Mouse (Mus musculus): Measurements from ENCODE around the gene Hivep2.
A peak's percentile ranks its signal among the peaks of the same experiment; 100 is the strongest.

Gene Hivep2

DNA sequence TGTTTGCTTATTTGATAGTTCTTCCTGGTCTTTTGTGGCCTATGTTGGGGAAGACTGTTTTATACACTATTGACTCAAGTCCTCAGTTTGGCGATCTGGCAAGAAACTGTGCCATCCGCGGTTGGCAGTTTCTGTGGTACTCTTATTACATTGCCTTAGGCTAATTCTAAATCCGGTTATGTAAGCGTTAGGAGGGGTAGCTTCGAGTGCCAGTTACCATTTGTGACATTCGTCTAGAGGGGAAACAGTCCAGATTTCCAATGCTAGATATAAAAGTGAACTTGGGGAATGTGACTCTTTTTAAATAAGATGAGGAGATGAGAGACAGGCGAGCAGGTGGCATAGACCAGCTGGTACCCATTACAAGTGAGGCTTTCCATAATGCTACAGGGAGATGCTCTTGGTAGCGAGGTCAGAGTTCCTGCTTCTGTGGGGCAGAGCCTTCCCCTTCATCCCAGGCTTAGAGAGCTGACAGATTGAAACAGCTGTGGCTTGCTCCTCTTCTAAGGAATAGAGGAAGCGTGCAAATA is 83.1 kb downstream of the Hivep2 start:
- no peak for DNase-seq (ENCODE audit: low spot score in 2 of 2)

DNA sequence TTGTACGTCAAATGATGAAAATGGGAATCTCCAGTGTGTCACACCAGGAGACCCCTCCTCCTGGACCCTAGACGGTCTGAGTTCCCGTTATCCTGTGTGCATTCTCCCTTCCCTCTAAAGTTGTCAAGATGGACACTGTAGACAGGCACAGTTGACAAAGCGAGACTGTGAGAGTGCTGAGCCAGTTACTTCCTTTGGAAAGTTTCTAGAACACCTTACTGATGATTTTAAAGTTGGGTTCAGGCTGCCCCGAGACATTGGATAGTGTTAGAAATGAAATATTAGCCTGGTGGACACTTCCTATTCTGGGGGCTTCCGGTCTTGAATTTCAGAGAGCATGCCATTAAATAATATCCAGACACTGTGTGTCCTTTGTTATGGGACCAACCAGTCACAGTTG is 83.8 kb downstream of the Hivep2 start:
- DNase-seq (ENCODE audit: low spot score in 2 of 2), result no peak

DNA sequence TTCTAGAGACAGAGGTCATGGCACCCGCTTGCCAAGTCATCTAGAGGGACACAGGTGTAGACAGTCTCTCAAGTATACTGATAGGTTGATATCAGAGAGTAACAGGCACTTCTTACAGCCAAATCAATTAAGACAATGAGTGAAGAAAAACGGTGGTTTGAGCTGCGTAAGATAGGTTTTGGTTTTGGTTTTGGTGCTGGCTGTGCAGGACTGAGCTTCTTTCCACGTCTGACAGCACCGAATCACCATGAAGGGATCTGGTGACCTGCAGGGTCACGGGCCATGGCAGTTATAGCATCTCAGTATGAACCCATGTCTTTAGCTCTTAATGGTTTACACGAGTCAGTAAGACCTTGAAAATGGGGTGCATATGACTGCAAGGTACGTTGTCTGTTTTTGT is 84.7 kb downstream of the Hivep2 start:
- DNase-seq (ENCODE audit: low spot score in 2 of 2), result no peak

DNA sequence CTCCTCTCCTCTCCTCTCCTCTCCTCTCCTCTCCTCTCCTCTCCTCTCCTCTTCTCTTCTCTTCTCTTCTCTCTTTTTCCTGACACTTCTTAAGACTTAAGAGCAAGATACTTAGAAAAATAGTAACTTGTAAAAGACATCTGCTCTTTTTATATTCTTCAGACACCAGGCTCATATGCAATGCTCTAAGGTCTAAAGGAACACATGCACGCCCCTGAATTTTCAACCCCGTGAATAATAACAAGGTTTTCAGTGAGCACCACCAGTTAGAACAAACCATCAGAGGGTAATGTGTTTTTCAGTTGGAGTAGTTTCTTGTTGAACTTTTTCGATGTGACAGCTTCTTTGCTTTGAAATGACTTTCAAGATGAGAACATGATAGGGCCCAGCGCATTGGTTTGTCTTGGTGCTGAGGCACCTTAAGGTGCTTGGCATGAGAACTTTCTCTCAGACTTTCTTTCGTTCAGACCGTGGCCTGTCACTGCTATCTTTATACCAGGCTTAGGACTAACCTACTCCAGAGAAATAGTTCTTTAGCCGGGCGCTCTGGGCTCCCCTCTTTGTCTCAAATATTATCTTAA is 86.3 kb downstream of the Hivep2 start:
- DNase-seq (ENCODE audit: low spot score in 2 of 2), result no peak

DNA sequence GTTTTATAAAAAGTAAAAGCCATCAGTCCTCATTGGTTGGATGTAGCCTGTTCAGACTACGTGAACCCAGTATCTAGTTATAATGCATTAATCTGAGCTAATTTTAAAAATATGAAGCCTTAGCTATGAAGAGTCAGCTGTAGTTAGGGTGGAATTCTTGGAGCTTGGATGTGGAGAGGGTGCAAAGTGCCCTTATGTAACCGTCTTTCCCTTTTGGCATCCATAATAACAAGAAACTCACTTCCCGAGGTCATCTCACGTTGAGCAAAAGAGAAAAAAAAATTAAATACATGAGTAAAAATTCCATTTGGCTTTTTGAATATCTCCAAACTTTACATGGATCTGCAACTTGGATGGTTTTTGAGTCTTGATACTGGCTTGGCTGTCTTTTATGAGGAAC is 89.0 kb downstream of the Hivep2 start:
- no peak for DNase-seq (ENCODE audit: low spot score in 2 of 2)

DNA sequence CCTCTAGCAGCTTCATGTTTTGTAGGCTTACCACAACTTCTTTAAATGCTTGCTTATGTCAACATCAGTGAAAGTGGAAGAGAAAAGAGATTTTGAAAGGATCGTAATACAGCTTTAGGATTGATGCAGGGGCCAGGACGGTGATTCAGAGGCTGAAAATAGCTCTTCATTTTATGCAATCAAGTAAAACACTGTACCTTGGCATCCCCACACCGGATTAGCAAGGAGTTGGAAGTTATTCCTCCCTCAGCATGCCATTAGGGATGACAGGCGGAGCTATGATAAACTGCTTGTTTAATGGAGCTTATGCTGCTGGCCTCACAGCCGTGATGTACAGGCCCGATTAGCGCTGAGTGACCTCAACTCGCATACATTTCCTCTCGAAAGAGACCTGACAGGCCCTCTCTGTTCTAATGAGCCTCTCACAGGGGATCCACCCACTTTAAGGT is 89.7 kb downstream of the Hivep2 start:
- no peak for DNase-seq (ENCODE audit: low spot score in 2 of 2)

DNA sequence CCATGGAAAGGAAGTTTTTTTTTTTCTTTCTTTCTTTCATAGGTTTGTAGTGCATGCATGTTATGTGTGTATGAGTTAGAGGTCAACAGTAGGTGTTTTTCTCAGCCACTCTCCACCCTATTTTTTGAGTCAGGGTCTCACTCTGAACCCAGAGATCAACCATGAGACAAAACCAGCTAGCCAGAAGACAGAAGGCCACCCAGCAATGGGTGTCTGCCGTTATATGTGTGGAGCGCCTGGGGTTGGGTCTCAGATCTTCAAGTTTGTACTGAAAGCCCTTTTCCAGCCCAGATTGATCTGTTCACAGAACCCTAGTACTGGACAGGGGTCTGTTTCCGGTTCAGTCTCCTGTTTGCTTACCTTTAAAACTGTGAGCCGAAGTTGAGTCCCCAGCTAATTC is 90.2 kb downstream of the Hivep2 start:
- DNase-seq (ENCODE audit: low spot score in 2 of 2), result no peak

DNA sequence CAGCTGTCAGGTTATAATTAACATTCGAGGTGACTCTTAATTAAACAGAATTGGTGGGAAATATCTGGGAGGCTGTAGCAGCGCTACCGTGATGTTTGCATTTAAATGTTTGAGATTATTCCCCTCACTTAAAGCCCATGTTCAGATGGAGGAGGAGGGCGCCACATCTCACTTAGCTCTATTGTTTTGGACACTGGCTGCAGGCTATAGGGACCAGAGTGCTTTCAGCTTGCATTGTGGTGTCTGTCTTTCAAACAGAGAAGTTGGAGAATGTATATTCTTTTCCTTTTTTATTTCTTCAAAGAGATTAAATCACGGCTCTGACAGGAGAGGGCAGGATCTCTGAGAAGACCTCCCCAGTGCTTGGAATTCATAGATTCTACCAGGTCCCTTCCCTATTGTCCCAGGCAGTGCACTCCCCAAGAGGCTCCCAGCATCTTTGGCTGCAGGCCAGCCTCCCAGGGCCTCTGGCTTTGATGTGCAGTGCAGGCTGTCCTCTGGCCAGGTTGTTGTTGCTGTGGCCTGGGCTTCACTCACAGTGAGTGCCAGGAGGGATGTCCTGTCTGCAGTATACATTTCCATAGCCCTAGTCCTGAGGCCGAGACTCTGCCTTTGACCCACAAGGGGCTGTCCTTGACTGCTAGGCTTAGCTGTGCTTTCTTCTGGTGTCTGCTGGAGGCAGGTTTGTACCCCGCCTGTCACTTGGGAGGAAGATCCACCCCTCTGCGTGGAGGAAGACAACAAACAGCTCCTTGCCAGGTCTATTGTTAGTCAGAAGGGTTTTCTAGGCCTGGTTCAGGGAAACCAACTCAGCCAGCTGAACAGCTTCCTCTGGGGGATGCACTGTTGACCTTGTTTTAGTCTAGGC is 90.9 kb downstream of the Hivep2 start:
- DNase-seq (ENCODE audit: low spot score in 2 of 2), result peak in 1 of 2 experiments; percentile 64

DNA sequence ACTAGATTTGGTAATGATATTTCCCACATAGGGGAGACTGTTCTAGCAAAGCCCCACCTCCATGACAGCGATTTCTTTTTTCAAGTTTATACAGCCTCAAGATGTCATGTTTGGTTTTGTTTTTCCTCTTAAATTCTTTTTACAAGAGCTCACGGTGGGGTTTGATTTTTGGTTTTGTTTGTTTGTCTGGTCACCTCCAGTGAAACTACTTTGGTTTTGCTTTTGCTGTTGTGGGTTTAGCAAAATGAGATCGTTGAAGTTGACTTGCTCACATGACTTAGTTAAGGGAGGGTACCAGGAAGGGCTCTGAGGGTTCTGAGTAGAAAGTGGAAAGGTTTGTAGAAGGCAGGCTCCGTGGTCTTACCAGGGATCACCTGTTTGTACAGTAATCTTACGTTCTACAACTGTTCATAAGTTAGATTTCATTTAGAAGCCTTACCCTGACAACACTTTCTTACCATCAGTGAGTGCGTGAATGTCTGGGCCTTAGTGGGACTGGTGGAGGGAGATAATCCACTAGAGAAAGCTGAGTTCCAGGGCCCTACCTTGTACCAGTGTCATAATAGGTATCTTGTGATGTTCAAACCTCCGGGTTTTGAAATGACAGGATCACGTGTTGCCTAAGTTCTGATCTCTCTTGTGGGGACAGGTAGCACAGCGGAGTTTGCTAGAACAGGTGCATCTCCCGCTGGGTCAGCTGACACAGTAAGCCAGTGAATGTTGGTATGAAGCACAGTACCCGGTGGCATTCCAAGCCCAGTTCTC is 92.1 kb downstream of the Hivep2 start:
- DNase-seq (ENCODE audit: low spot score in 2 of 2), result no peak

DNA sequence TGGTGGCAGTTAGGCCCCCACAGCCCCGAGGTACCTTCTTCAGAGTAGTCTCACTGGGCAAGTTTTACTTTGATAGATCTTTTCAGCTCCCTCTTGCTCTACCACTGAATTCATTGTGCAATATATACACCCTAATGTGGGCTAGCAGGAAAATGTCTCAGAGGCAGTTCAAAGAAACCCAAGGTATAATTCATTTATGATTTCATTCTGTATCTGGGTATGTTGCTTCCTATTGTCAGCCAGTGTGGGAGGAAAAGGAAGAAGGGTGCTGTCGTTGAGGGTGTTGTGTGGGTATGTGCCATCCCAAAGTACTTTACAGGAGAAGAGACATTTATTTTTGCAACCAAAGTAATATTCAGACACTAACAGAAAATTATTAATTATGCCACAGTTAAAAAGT is 92.9 kb downstream of the Hivep2 start:
- DNase-seq (ENCODE audit: low spot score in 2 of 2), result no peak

DNA sequence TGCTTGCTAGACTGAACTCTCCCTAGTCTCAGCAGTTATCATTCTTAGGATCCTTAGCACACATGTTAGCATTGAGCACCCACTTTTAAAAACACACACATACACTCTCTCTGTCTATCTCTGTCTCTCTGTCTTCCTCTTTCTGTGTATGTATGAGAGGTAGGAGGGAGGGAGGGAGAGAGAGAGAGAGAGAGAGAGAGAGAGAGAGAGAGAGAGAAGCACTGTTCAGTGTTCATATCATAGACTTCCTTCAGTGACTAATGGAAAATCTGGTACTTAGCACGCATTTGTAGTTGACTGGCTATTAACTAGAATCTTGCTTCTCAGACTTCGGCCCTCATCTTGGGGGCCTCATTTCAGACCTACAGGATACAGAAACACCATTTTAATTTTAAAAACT is 93.7 kb downstream of the Hivep2 start:
- DNase-seq (ENCODE audit: low spot score in 2 of 2), result no peak

DNA sequence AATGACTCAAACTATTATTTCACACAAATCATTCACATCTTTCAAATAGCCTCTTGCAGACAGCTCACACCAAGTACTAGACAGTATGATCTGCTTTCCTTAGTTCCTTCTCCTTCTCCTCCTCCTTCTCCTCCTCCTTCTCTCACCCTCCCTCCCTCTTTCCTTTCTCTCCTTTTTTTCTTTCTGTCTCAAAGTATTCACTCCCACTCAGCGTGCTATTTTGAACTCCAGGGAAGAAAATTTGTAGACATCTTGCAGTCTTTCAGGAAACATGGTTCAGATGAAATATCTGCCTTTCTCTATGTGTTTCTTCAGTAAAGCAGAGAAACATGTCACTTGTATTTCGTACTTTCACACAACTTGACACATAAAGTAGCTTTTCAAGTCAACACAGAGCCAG is 94.4 kb downstream of the Hivep2 start:
- no peak for DNase-seq (ENCODE audit: low spot score in 2 of 2)

DNA sequence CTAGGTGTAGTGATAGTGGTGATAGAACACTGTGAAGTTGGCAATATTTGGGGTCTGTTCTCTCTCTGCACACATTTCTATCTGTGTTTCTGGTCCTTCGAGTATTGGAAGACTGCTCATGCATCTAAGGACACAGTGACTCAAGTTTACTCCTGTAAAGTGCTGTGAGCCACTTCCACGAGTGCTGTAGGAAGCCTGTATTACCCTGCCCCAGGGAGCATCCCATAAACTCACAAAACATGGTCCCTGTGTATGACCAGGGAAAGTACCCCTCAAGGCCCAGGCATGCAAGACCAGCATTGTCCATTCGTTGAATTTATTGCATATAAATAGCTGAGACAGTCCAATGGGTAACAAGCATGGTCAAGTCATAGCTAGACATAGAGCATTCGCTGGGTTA is 97.4 kb downstream of the Hivep2 start:
- no peak for DNase-seq (ENCODE audit: low spot score in 2 of 2)

DNA sequence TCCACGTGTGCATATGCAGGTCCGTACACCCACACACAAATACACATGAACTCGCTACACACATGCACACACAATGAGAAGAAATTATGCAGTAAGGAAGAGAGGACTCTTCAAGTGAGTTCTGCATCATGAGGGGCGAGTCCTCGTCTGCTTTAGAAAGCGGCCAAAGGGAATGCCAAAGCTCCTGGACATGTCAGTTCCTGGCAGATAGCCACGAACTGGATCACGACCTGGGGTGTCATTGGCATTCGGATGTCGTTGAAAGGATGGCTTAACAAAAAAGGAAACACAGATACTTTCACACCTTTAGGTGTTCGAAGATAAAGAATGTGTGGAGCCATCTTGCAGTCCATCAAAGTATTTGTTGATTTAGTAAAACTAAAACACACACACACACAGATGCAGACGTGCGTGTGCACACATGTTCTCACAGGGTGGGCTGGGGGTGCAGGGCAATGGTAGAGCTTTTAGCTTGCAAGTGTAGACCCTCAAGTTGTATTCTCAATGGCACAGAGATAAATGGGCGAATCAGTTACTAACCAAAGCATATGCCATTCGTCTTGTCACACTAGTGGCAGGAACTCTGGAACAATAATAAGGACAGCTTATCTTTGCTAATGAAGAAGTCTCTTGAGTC is 99.0 kb downstream of the Hivep2 start:
- no peak for DNase-seq (ENCODE audit: low spot score in 2 of 2)

DNA sequence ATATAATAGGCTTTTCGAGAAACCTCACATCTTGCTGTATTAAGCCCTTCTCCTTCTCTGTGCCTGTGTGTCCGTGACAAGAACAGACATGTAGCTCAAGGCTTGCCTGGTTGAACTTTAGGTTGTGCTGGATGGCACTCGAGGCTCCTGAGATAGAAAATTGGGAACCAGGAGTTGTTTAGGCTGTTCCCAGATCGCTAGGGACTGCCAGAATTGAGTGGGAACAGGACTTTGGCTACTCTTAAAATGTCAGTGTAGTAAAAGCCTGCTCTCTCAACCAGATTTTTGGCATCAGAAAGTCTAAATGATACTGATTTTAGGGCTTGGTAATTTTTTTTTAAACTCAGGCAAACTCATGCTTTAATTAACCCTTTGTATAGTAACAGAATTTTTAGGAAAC is 101.9 kb downstream of the Hivep2 start:
- no peak for DNase-seq (ENCODE audit: low spot score in 2 of 2)

DNA sequence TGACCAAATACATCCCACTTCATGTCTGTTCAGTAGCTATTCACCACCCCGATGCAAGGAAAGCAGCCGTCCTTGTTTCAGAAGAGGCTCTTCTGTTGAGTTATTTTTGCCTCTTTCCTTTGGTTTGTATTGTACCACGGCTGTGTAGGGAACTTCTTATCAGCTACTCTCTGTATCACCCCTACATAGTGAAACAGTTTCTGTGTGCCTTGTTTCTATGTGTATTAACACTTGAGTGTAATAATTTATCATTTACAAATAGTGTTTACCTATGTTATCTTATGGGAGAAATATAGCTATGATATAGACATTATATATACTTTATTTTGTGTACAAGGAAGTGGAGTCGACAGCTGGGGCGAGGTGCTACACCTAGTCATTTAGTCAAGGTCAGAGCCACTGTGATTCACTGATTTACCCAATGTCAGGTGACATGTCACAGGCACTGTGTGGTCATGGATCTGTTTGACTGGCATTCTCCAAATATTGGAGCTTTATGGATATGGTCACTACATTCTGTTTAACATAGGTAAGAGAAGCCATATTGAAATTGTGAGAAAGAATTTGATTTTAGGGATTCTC is 104.7 kb downstream of the Hivep2 start:
- no peak for DNase-seq (ENCODE audit: low spot score in 2 of 2)

DNA sequence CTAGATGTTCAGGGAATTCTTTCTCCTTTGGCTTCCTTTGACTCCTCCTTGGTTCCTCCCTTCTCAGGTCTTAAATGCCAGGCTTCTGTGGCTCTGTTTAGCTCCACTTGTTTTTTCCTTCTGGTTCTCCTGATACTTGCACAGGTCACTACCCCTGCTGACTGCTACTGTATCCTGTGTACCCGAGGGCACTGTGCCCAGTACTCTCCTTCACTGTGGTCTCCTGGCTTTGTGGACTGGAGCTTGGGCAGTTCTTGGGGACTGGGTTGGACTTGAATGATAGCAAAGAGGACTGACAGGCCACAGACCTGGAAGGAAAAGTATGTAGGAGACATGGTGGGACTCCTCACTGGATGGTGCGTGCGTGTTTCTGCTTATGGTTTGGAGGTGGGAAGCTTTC is 106.6 kb downstream of the Hivep2 start:
- no peak for DNase-seq (ENCODE audit: low spot score in 2 of 2)

DNA sequence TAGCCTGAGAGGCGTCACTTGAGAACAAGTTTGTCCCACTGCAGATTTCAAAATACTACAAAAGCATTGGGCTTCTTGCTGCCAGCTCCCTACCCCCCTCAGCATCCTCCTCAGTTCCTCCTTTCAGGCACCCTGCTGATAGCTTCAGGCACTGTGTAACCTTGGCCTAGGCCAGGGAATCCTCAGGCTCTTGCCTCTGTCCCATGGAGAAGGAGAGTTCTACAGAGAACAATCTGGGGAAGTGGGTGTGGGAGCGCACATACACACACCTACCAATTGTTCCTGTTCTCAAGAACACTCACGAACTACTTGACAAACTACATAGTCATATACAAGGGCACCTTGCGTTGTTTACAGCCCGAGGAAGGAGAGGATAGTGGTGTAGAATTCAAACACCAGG is 109.9 kb downstream of the Hivep2 start:
- no peak for DNase-seq (ENCODE audit: low spot score in 2 of 2)

DNA sequence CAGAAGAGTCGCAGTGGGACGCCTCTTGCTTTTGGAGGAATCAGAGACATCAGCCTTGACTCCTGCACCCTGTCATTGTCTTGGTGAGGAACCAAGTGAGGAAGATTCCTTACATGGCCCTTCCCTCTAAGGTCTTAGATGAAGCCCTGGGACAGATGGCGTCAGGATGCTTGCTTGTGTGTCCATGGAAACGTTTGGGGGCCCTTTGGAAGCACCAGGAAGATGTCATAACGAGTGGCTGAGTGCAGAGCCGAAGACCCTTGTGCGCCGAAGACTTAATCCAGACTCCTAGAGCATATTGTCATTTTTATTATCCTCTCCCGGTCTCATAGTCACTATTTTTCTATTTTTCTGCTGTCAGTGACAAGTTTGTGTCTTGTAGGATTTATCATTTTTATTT is 111.0 kb downstream of the Hivep2 start:
- no peak for DNase-seq (ENCODE audit: low spot score in 2 of 2)

DNA sequence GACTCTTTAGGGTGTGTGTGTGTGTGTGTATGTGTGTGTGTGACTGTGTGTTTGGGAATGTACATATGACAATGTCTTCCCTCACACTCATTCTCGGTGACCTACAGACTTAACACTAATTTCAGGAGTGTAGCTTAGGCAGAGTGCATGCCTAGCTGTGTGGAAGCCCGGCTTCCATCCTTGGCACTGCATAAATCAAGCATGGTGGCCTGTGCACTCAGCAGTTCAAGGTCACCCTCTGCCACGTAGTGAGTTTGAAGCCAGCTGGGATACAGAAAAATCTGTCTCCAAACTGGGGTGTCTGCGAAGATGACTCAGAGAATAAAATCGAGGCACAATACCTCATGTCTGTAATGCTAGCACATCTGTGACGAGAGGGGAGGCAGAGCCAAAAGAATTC is 115.0 kb downstream of the Hivep2 start:
- DNase-seq (ENCODE audit: low spot score in 2 of 2), result no peak

DNA sequence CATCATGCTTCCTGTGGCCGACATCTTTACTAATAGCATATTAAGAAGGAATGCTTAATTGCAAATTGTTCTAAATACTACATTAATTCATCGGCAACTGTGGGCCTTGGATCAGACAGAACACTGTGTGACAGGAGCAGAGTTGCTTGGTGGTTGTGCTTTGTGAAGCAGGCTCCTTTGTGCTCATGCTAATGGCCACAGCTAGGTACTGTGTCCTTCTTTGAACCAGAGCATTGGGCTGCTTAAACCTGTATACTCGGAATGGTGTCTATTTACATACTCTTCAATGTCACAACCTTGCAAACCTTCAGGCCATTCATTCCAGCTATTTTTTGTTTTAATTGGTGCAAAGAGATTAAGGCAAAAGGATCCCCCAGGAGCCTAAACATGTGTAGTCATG is 115.9 kb downstream of the Hivep2 start:
- no peak for DNase-seq (ENCODE audit: low spot score in 2 of 2)

DNA sequence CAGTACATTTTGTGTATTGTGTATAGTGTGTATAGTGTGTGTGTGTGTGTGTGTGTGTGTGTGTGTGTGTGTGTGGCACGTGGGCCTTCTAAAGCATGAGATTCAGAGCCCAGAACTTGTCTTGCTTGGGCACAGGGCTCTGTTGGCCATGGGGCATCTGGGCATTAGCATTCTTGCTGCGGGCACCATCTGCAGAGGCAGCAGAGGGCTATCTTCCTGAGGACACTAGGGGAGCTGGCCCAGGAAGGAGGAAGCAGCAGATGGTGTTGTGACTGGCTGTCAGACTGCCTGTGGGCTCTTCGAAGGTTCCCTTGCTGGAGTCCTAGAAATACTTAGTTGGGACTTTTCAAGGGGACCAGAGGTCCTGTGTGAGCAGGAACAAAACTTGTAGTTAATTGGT is 116.4 kb downstream of the Hivep2 start:
- peak in 1 of 2 experiments; percentile 59 for DNase-seq (ENCODE audit: low spot score in 2 of 2)
